Mouse (Mus musculus) E14TG2a.4 (cell line): Measurements from ENCODE around the gene Tubb2a.

Source experiments
- CTCF ChIP-seq: conservative IDR thresholded peaks from 2 replicates; pipeline ENCODE4 v1.5.1; 2014; ENCODE audit warnings: low read length
- POU5F1 ChIP-seq: IDR thresholded peaks from 2 replicates; pipeline ENCODE4 v1.6.1; 2014; ENCODE audit warnings: low read length, borderline replicate concordance

DNA sequence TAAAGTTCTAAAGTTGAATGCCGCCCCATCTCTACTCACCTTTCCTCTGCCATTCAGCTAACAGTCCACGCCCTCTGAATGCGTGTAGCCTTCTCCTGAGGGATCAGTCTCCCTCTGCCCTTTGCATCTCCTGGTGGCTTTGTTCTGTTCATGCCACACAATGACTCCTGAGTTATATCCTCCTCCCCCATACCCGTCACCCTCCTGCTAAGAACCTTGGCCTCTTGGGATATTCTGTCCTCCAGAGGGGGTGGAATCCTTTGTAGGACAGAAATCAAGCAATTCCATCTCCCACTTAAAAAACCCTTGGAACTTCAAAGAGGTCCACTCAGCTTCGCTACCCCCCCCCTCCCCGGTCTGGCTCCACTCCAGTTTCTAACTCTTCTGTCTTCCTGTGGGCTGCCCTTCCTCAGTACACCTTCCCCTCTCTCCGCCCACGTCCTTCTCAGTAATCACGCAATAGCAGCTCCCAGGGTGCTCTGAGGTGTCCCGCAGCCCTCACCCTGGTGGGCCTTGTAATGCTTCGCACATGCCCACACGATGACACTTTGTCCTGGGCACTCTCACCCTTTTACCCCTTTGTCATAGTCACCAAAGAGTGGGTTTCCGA, 24.0 kb downstream of the Tubb2a start:
- TF ChIP-seq CTCF (no peak), POU5F1 (no peak)
